Mouse (Mus musculus): ENCODE results near the gene Bod1l. TPM values are rescaled to one million over a fixed set of nuclear protein-coding genes. Genes with fewer than 3 reads are reported as not detected.

Bod1l gene
- total and polyA plus RNA-seq, 3 experiments, result 20.7 to 472 (median 23.8) TPM

- Histone ChIP-seq H3K27me3 (ENCODE audit: control insufficient read depth in 1 of 2, insufficient read depth in 2 of 2, low read length in 2 of 2) (no peaks in the 10 kb centered on the region), H3K9me3 (replicated peaks; ENCODE audit: insufficient read depth, low read length) (no peaks in the 10 kb centered on the region), H3K27ac (ENCODE audit: control insufficient read depth, low read depth, low read length) (no peak overlapping the region), H3K4me1 (ENCODE audit: control insufficient read depth in 1 of 2, insufficient read depth in 2 of 2, low read length in 2 of 2) (0 out of 4 replicates have a peak, but pooled peaks cover 0 to 2% of the 10 kb centered on the region in 2 experiments), H3K36me3 (ENCODE audit: control insufficient read depth in 1 of 2, insufficient read depth in 2 of 2, low read length in 2 of 2) (no peaks in the 10 kb centered on the region; a peak in 1 of 4 replicates), H3K4me3 (ENCODE audit: control insufficient read depth in 1 of 2, insufficient read depth in 1 of 2, low read depth in 2 of 2, low read length in 2 of 2) (no peak overlapping the region), H3K9ac (ENCODE audit: control insufficient read depth, low read depth, low read length, poor library complexity, severe bottlenecking) (no peak overlapping the region), H3K79me2 (ENCODE audit: control insufficient read depth, insufficient read depth, low read length, poor library complexity) (no peaks in the 10 kb centered on the region)
- peak; percentile 26 for DNase-seq (ENCODE audit: low read depth, low spot score)
- no peak for TF ChIP-seq MYC (IDR thresholded peaks at IDR 0.05; ENCODE audit: low read depth, low read length)
- no peak for TF ChIP-seq POLR2AphosphoS2 (IDR thresholded peaks at IDR 0.05; ENCODE audit: low read length)
- no peak for TF ChIP-seq KAT2A (conservative IDR thresholded peaks at IDR 0.05; ENCODE audit: low read depth, low read length)
- TF ChIP-seq POLR2AphosphoS5 (IDR thresholded peaks at IDR 0.05; ENCODE audit: borderline replicate concordance, low read depth, low read length), result no peak
- TF ChIP-seq SMC3 (IDR thresholded peaks at IDR 0.05; ENCODE audit: low read depth, low read length), result peak; percentile 47
- TF ChIP-seq MXI1 (IDR thresholded peaks at IDR 0.05; ENCODE audit: low read depth, low read length), result no peak
- no peak for TF ChIP-seq MAX (IDR thresholded peaks at IDR 0.05; ENCODE audit: low read length)
- no peak for TF ChIP-seq MYB (IDR thresholded peaks at IDR 0.05; ENCODE audit: low read depth, low read length)
- no peak for TF ChIP-seq BHLHE40 (IDR thresholded peaks at IDR 0.05; ENCODE audit: borderline replicate concordance, low read depth, low read length)
- TF ChIP-seq GATA1 (IDR thresholded peaks at IDR 0.05; ENCODE audit: low read depth, low read length), result no peak
- TF ChIP-seq RCOR1 (IDR thresholded peaks at IDR 0.05; ENCODE audit: low read depth, low read length), result no peak
- no peak for TF ChIP-seq GABPA (IDR thresholded peaks at IDR 0.05; ENCODE audit: low read depth, low read length)
- TF ChIP-seq ZC3H11A (IDR thresholded peaks at IDR 0.05; ENCODE audit: low read depth, low read length), result peak; percentile 34; the same call in 1 of the 2 replicates
- TF ChIP-seq CTCF (IDR thresholded peaks at IDR 0.05 in 2 of 3, conservative IDR thresholded peaks at IDR 0.05 in 1 of 3; ENCODE audit: control insufficient read depth in 1 of 3, insufficient read depth in 1 of 3, low read depth in 2 of 3, low read length in 3 of 3, poor library complexity in 1 of 3, severe bottlenecking in 1 of 3), result peak in 1 of 3 experiments; percentile 47; a peak in 2 of 6 replicates
- no peak for TF ChIP-seq ZKSCAN1 (IDR thresholded peaks at IDR 0.05; ENCODE audit: low read depth, low read length)
- no peak for TF ChIP-seq EP300 (IDR thresholded peaks at IDR 0.05; ENCODE audit: low read depth in 1 of 2, low read length in 2 of 2)
- TF ChIP-seq RAD21 (IDR thresholded peaks at IDR 0.05; ENCODE audit: low read depth, low read length), result peak; percentile 56
- no peak for TF ChIP-seq SIN3A (IDR thresholded peaks at IDR 0.05; ENCODE audit: low read length)
These were observed 44.7 kb upstream of the Bod1l start for GRCm38 (mm10) chr5:41888834-41889233.

- H3K27me3 ChIP-seq (ENCODE audit: control insufficient read depth in 1 of 2, insufficient read depth in 2 of 2, low read length in 2 of 2), result no peaks in the 10 kb centered on the region
- no peak overlapping the region for H3K27ac ChIP-seq (ENCODE audit: control insufficient read depth, low read depth, low read length)
- H3K9ac ChIP-seq (ENCODE audit: control insufficient read depth, low read depth, low read length, poor library complexity, severe bottlenecking), result no peak overlapping the region
- H3K4me3 ChIP-seq (ENCODE audit: control insufficient read depth in 1 of 2, insufficient read depth in 1 of 2, low read depth in 2 of 2, low read length in 2 of 2), result no peak overlapping the region
- TF ChIP-seq ZC3H11A (IDR thresholded peaks at IDR 0.05; ENCODE audit: low read depth, low read length) (peak; percentile 40; the same call in 1 of the 2 replicates), GATA1 (IDR thresholded peaks at IDR 0.05; ENCODE audit: low read depth, low read length) (no peak), MAX (IDR thresholded peaks at IDR 0.05; ENCODE audit: low read length) (no peak), BHLHE40 (IDR thresholded peaks at IDR 0.05; ENCODE audit: borderline replicate concordance, low read depth, low read length) (no peak), JUND (IDR thresholded peaks at IDR 0.05; ENCODE audit: low read depth, low read length) (no peak), RCOR1 (IDR thresholded peaks at IDR 0.05; ENCODE audit: low read depth, low read length) (no peak), TAL1 (IDR thresholded peaks at IDR 0.05; ENCODE audit: low read length) (no peak), MAZ (IDR thresholded peaks at IDR 0.05; ENCODE audit: low read depth, low read length) (no peak), RAD21 (IDR thresholded peaks at IDR 0.05; ENCODE audit: low read depth, low read length) (peak; percentile 71), CTCF (IDR thresholded peaks at IDR 0.05 in 2 of 3, conservative IDR thresholded peaks at IDR 0.05 in 1 of 3; ENCODE audit: control insufficient read depth in 1 of 3, insufficient read depth in 1 of 3, low read depth in 2 of 3, low read length in 3 of 3, poor library complexity in 1 of 3, severe bottlenecking in 1 of 3) (peak; percentile 52 to 78 (median 64)), NRF1 (IDR thresholded peaks at IDR 0.05; ENCODE audit: insufficient read depth, low read depth, low read length, poor library complexity, severe bottlenecking) (no peak), E2F4 (IDR thresholded peaks at IDR 0.05; ENCODE audit: borderline replicate concordance, low read depth, low read length) (no peak), SMC3 (IDR thresholded peaks at IDR 0.05; ENCODE audit: low read depth, low read length) (peak; percentile 58)
- no peaks in the 10 kb centered on the region for H3K9me3 ChIP-seq (replicated peaks; ENCODE audit: insufficient read depth, low read length)
- peaks cover 0 to 2% of the 10 kb centered on the region in 2 experiments; a peak in 1 of 4 replicates for H3K4me1 ChIP-seq (ENCODE audit: control insufficient read depth in 1 of 2, insufficient read depth in 2 of 2, low read length in 2 of 2)
- H3K79me2 ChIP-seq (ENCODE audit: control insufficient read depth, insufficient read depth, low read length, poor library complexity), result no peaks in the 10 kb centered on the region
- peak; percentile 82 for DNase-seq (ENCODE audit: low read depth, low spot score)
- no peaks in the 10 kb centered on the region for H3K36me3 ChIP-seq (ENCODE audit: control insufficient read depth in 1 of 2, insufficient read depth in 2 of 2, low read length in 2 of 2)
These were observed 43.6 kb upstream of the Bod1l start for GRCm38 (mm10) chr5:41887738-41888137.
